Mouse (Mus musculus): Measurements from ENCODE around the gene Slc15a5. TPM values are rescaled to one million over a fixed set of nuclear protein-coding genes. Genes with fewer than 3 reads are reported as not detected.

Gene Slc15a5
- total RNA-seq, 2 experiments from 2014 or later = 0.79 TPM; not detected in 1

GRCm38 (mm10) chr6:137976021-137976420 is 103.7 kb downstream of the Slc15a5 start:
- DNase-seq (ENCODE audit: low spot score in 2 of 2) = no peak

GRCm38 (mm10) chr6:137963703-137964102 is 116.0 kb downstream of the Slc15a5 start:
- DNase-seq (ENCODE audit: low spot score in 2 of 2) = no peak

GRCm38 (mm10) chr6:137962836-137963235 is 116.9 kb downstream of the Slc15a5 start:
- DNase-seq (ENCODE audit: low spot score in 2 of 2) = no peak

GRCm38 (mm10) chr6:137960023-137960778 is 119.5 kb downstream of the Slc15a5 start:
- DNase-seq (ENCODE audit: low spot score in 2 of 2) = no peak

- no peak for DNase-seq (ENCODE audit: low spot score in 2 of 2)
Observed at GRCm38 (mm10) chr6:137957630-137958029, 122.1 kb downstream of the Slc15a5 start.

- DNase-seq (ENCODE audit: low spot score in 2 of 2) = no peak
Observed at GRCm38 (mm10) chr6:137956783-137957429, 122.8 kb downstream of the Slc15a5 start.

GRCm38 (mm10) chr6:137946520-137946919 is 133.2 kb downstream of the Slc15a5 start:
- DNase-seq (ENCODE audit: low spot score in 2 of 2) = no peak

GRCm38 (mm10) chr6:137940374-137941218 is 139.1 kb downstream of the Slc15a5 start:
- DNase-seq (ENCODE audit: low spot score in 2 of 2) = no peak

- no peak for DNase-seq (ENCODE audit: low spot score in 2 of 2)
Observed at GRCm38 (mm10) chr6:137937541-137937940, 142.2 kb downstream of the Slc15a5 start.

GRCm38 (mm10) chr6:137936268-137936667 is 143.4 kb downstream of the Slc15a5 start:
- no peak for DNase-seq (ENCODE audit: low spot score in 2 of 2)

- no peak for DNase-seq (ENCODE audit: low spot score in 2 of 2)
Observed at GRCm38 (mm10) chr6:137935857-137936256, 143.9 kb downstream of the Slc15a5 start.

GRCm38 (mm10) chr6:137935341-137935740 is 144.4 kb downstream of the Slc15a5 start:
- peak; percentile 5 to 15 for DNase-seq (ENCODE audit: low spot score in 2 of 2)

- peak; percentile 32 to 70 for DNase-seq (ENCODE audit: low spot score in 2 of 2)
Observed at GRCm38 (mm10) chr6:137934545-137935298, 145.0 kb downstream of the Slc15a5 start.

Other genes starting within 250 kb of the Slc15a5 start
- 10 to 100 TPM in 1 of 2 experiments, 1 to 10 TPM in 1; 9.7 to 12.2 TPM for gene Mgst1, start 60.4 kb upstream of the Slc15a5 start, total RNA-seq (2021)